Mouse (Mus musculus) urinary bladder, postnatal 10 days (tissue): ENCODE results near the gene Hsp90aa1.
"Not testable (repeated sequence)": the region's sequence is repeated elsewhere in the genome, so short reads cannot be mapped to it uniquely, and the experiment has no call there.

ENCODE experiments used
- DNase-seq: peaks from one replicate; pipeline ENCODE4 v3.0.0; 2022; ENCODE audit warnings: low spot score

Hsp90aa1 gene

GRCm38 (mm10) chr12:110702556-110702955 lies at the start of gene Hsp90aa1:
Gene Hsp90aa1, minus strand, starts transcription at chr12:110702728.
- DNase-seq = no peak

DNA sequence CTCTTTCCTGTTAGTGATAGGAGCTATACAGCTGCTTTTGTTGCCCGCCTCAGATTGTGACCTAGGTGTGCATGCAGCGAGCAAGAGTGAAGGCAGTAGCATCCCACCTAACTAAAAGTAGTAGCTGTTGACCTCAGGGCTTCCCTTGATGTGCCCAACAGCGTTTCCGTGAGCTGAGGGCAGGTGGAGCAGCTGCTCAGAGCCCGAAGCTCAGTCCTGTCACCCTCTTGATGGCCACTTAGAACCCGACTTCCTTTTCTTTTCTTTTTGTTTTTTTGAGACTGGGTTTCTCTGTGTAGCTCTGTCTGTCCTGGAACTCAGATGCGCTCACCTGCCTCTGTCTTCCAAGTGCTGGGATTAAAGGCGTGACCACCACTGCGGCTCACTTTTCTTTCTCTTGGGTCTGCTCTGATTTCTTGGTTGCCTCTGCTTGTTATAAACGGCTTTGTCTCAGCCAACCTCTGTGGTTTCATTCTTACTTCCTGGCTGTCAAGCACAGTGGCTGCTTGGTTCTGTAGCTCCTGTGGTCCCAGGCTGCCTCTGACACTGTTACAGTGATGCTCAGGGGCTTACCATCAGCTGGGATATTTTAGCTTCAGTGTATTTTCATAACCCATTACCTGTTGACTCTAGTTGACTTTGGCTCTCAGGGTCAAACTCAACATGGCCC lies 48.4 kb upstream of the Hsp90aa1 start:
- no peak for DNase-seq

DNA sequence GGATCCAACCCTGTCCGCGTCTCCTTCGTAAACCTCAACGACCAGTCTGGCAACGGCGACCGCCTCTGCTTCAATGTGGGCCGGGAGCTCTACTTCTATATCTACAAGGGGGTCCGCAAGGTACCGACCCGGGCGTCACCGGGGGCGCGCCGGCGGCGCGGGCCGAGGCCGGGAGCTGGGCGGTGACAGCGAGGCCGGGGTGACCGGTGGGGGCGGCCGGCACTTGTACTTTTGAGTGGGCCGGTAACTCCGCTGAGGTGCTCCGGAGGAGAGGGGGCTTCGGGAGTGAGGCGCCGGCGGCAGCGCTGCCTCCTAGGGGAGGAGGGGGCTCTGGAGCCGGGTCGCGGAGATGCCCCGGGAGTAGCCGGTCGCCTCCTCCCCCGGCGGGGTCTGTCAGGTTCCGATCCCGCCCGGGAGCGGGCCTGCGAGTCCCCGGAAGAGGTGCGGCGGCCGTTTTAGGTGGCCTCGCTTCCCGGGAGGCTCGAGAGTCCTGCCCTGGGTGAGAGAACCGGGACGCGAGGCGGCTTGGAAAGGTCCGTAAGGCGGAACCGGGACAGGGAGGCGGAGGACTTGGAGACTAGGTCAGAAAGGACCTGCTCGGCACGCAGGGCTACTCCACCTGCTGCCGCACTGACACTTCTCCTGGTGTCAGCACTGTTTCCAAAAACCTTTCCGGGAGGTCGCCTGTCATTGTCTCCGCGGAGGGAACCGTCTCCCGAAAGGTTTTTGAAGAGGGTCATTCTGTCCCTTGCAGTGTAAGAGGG lies 35.8 kb upstream of the Hsp90aa1 start:
- DNase-seq = peak; percentile 11

DNA sequence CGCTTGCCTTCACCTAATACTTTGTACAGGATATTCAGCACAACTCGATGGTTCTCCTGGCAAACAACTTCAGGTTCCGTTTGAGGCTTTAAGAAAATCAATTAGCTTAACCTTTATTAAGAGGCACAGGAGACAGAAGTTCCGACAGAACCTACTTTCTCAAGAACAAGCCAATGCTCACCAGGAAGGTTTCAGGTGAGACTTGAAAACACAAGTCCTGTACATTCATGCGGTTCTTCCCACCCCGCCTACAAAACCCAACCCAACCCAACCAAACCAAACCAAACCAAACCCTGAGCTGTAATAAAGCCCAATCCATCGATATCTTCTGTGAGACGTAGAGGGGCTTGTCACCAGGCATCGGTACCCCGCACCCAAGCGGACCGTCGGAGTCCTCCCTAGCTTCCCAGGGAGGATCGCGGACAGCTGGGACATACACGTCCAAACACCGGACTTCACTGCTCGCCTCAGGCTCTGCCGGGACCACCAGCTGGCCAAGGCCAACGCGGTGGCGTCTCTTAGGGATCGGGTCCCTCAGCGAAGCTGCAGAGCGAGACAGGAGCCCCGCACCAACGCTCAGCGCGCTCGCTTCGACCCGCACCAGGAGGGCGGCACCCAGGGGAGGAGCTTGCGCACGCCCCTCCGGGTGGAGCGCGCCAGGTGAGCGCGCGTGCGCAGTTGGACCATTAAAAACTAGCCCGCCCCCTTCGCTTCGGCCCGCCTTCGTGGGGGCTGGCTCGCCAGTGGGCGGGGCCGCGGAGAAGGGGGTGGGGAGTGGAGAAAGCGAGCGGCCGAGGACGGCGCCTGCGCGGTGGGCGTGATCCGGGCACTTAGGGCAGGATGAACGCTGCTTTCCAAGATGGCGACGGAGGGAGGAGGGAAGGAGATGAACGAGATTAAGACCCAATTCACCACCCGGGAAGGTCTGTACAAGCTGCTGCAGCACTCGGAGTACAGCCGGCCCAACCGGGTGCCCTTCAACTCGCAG lies 34.9 kb upstream of the Hsp90aa1 start, which contains the start of gene Wdr20:
Gene Wdr20, plus strand, starts transcription at position 775 of the 988 bp plus-strand sequence.
- DNase-seq = peak; percentile 96

- no peak for DNase-seq
Measured at GRCm38 (mm10) chr12:110736641-110737040, 34.1 kb upstream of the Hsp90aa1 start.

- not testable (repeated sequence) for DNase-seq
Measured at GRCm38 (mm10) chr12:110733254-110733653, 30.7 kb upstream of the Hsp90aa1 start.

DNA sequence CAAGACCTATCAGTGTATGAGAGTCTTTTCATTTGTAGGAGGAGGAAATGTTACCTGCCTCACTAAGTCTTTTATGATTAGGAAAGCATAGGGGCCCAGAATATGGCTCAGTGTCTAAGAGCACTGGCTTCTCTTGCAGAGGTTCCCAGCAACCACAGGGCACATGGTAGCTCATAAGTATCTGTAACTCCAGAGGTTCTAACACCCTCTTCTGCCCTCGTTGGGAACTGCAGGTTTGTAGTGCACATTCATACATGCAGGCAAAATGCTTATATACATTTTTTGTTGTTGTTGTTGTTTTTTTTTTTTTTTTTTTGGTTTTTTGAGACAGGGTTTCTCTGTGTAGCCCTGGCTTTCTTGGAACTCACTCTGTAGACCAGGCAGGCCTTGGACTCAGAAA lies 23.9 kb upstream of the Hsp90aa1 start:
- DNase-seq = no peak

GRCm38 (mm10) chr12:110725489-110725888 lies 23.0 kb upstream of the Hsp90aa1 start:
- DNase-seq = no peak

DNA sequence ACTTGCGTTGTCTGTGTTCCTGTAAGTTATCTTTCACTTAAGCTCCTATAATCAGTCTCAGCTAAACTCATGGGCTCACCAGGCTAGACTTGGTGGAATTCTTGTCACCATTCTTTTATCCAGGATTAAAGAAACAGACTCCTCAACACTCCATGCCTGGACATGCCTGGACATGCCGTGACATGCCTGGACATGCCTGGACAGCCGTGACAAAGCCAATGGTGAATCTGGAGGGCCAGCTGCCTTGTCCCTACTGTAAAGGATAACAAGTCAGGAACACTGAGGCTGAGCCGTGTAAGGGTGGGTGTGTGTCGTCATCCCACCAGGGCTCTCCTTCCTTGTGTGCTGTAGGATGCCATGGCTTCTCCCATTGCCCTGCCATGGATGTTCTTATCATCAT lies 22.5 kb upstream of the Hsp90aa1 start:
- no peak for DNase-seq

- no peak for DNase-seq
Measured at GRCm38 (mm10) chr12:110716004-110716403, 13.5 kb upstream of the Hsp90aa1 start.

DNA sequence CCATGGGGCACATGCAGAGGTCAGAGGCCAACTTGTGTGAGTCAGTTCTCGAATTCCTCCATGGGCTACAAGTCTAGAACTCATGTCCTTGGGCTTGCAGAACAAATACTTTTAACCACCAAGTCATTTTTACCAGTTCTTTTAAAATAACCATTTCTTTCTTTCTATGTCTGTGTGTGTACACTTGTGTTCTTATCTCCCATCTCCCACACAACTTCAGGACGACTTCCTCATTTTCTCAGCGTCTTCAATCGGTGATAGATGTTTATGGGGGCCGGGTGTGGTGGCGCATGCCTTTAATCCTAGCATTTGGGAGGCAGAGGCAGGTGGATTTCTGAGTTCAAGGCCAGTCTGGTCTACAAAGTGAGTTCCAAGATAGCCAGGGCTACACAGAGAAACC lies 11.7 kb upstream of the Hsp90aa1 start:
- DNase-seq = no peak

DNA sequence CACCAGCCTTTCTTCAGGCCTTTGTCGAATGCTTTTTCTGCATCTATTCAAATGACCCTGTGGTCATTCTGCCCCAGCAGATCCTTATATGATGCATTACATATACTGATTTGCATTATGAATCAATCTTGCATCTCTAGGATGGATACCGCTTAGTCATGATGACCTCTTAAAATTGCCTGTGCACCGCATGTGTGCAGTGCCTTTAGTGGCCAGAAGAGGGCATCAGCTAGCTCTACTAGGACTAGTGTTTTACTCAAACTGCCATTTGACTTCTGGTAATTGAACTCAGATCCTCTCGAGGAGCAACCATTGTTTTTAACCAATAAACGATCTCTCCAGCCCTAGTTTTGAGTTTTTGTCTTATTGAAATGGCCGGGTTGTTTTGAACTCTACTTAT lies 11.3 kb upstream of the Hsp90aa1 start:
- DNase-seq = no peak

- no peak for DNase-seq
Measured at GRCm38 (mm10) chr12:110711270-110711669, 8.7 kb upstream of the Hsp90aa1 start.

DNA sequence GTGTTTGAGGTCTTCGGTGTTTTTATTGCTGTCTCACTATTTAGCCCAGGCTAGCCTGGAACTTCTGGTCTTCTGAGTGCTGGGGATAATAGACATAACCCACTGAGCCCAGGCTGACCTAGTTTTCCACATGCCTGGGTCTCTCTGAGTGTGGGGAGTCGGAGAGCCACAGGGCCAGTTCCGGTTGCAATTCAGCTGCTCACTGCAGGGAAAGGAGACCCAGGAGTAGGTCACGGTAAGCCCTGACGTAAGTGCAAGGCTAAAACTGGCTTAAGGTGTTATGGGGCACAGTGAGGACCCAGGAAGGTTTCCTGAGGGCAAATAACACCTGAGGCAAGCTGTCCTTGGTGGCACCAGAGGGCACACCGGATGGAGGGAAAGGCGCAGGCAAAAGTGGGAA lies 4.9 kb upstream of the Hsp90aa1 start:
- no peak for DNase-seq

DNA sequence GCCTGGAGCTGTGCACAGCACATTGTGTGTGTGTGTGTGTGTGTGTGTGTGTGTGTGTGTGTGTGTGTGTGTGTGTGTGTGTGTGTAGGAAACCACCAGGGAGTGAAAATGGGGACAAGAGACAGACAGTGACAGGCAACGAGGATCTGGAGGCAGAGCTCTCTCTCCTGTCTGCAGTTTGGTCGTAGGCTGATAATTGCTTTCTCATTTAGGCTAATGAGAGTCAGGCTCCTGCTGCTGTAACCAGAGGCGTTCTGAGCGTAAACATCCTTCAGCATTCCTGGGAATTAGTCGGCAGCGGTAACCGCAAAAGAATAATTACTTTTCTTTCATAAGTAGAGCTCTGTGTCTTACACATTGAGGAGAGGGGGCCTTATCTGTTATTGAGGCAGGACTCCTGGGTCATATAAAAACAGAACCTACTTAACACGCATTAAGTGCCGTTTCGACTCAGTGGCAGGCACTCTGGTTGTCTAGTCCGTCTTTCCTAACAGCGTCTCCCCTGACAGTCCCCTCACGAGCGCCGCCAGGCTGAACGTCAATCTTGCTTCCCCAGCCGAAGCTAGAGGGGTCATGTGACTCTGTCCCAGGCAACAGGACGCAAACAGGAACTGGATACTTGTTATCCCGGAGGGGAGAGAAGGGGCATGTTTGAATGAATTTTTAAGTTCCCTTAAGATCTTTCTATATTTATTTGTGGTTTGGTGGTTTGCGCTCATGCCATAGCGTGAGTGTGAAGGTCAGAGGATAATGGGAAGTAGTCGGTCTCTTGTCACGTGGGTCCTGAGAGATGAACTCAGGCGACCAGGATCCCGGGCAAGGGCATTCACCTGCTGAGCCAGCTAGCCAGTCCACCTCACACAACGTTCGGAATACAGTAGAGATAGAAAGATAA lies 4.1 kb upstream of the Hsp90aa1 start:
- no peak for DNase-seq

GRCm38 (mm10) chr12:110705419-110705818 lies 2.9 kb upstream of the Hsp90aa1 start:
- DNase-seq = not testable (repeated sequence)

DNA sequence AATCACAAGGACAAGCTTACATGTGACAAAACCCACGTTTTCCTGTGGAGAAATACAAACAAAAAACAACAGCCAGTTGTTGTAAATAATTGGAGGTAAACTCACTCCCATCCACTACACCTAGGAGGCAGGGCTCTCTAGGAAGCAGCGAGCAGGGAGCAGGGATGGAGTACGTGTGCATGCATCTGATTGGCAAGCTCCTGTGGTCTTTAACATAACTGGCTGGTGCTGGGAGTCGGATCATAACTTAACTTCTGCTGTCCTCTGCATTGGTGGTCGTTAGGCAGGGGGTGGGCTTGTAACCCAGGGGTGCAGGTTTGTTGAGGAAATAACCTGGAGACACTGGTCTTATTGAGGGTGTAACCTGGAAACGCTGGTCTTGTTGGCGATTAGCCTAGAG lies 1.2 kb upstream of the Hsp90aa1 start:
- no peak for DNase-seq

DNA sequence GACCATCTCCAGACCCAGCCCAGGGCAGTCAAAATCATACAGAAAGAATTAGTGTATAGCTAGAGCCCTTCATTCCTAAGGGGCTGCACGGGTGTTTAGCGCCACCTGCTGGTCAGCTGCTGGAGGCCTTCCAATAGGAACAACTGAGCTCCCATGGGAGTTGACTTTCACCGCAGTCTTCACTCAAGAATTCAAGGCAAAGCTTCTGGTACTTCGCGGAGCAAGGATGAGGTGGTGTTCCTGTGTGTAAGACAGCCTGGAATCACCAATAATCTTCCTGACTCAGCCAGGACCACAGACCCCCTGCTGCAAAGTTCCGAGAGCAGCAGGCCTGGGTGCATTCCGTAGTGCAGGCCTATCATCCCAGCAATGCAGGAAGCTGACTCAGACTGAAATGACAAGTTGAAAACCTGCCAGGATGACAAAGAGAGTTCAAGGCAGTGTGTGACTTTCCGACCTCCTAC lies 512 bp upstream of the Hsp90aa1 start:
- DNase-seq = peak; percentile 63

DNA sequence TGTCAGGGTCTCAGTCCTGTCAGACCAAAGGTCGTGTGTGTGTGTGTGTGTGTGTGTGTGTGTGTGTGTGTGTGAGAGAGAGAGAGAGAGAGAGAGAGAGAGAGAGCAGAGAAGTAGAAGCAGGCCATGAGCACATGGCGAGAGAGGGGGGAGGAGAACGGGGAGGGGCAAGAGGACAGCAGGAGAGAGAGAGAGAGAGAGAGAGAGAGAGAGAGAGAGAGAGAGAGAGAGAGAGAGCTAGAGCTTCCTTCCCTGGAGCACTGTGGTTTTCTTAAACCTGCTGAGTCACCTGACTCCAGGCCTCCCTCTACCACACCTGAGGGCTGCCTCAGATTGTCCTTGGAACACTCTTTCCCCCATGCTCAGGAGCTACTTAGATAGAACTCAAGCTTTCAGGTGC lies 1.2 kb downstream of the Hsp90aa1 start:
- DNase-seq = not testable (repeated sequence)

- DNase-seq = no peak
Measured at GRCm38 (mm10) chr12:110700730-110701129, 1.8 kb downstream of the Hsp90aa1 start.

GRCm38 (mm10) chr12:110699171-110699547 lies 3.4 kb downstream of the Hsp90aa1 start:
- DNase-seq = no peak
